Mouse (Mus musculus) ES-Bruce4 (cell line): ENCODE results near the gene Ptprj.
"Not testable (repeated sequence)": the region's sequence is repeated elsewhere in the genome, so short reads cannot be mapped to it uniquely, and the experiment has no call there.

Experiments
- CTCF ChIP-seq: IDR thresholded peaks from one replicate; pipeline ENCODE4 v1.8.1; 2011; ENCODE audit warnings: low read depth, low read length
- POLR2A ChIP-seq: IDR thresholded peaks from one replicate; pipeline ENCODE4 v1.8.1; 2011; ENCODE audit warnings: low read length; ENCODE audit not compliant: insufficient read depth

GRCm38 (mm10) chr2:90424937-90425336, 155.5 kb downstream of the Ptprj start:
- TF ChIP-seq CTCF, POLR2A: not testable (repeated sequence)
